Comparison of ENCODE assay signal across 31 mouse cellular contexts in the genomic region with DNA sequence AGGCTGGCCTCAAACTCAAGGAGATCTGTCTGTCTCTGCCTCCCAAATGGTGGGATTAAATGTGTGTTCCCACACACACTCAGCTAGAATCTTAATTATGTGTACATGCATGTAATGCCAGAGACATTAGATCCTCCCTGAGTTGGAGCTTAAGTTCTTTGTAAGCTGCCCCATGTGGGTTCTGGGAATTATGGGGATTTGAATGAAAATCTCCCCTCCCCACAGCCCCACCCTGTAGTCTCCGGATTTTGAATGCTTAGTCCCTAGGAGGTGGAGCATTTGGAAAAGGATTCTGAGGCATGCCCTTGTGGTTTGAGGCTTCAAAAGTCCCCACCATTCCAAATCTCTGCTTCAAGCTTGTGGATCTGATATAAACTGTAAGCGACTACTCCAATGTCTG. TPM values are rescaled to one million over a fixed set of nuclear protein-coding genes. Genes with fewer than 3 reads are reported as not detected.
DNase-seq lines count a peak whose midpoint lies in the region; ATAC-seq and TF ChIP-seq lines count a peak whose summit lies in the region.
"Had no signal": no experiment of that assay in that cellular context is flagged by ENCODE, and none has a peak within 500 bp of the region (broad histone marks: within the 10 kb centered on the region; RNA-seq: fewer than 3 reads in every experiment).

No protein-coding gene starts in this region.

- no peak for DNase-seq in embryonic facial prominence, embryonic 10.5 days (ENCODE audit: low spot score)
- DNase-seq in ES-E14 (ENCODE audit: low read depth, low spot score) (peak; percentile 29), ZHBTc4 (ENCODE audit: low read depth, low spot score) (peak; percentile 49)
- no peak for DNase-seq in right cerebral cortex, postnatal 4 days
- no peak for DNase-seq in frontal cortex, postnatal 10 days (ENCODE audit: low spot score in 2 of 2)
- no peak for DNase-seq in kidney, postnatal 4 days
- DNase-seq: adrenal gland, postnatal 10 days; adrenal gland, postnatal 36 days; cerebellum, adult 18-20 months; cerebellum, adult 9-10 months; cerebellum, postnatal 14 days; forebrain, postnatal 0 days; gastrocnemius, postnatal 25 days had no signal

- H3K4me1 ChIP-seq in embryonic facial prominence, embryonic 15.5 days, result no peaks in the 10 kb centered on the region
- no peaks in the 10 kb centered on the region for H3K4me1 ChIP-seq in embryonic facial prominence, embryonic 10.5 days
- H3K4me1 ChIP-seq in E14TG2a.4 (replicated peaks; ENCODE audit: low read depth, low read length) (peaks cover 91% of the 10 kb centered on the region), ES-E14 (ENCODE audit: control insufficient read depth in 2 of 2, insufficient read depth in 2 of 2, low read length in 2 of 2, poor library complexity in 1 of 2) (peaks cover 0 to 4% of the 10 kb centered on the region in 2 experiments; a peak in 1 of 4 replicates)
- H3K4me1 ChIP-seq: hindbrain, embryonic 12.5 days; hindbrain, embryonic 15.5 days had no signal

- H3K4me2 ChIP-seq in embryonic facial prominence, embryonic 15.5 days (replicated peaks), result no peak overlapping the region
- H3K4me2 ChIP-seq: heart, embryonic 11.5 days; hindbrain, embryonic 12.5 days; hindbrain, embryonic 15.5 days had no signal

- H3K36me3 ChIP-seq in embryonic facial prominence, embryonic 15.5 days, result peaks cover 93% of the 10 kb centered on the region
- peaks cover 99% of the 10 kb centered on the region for H3K36me3 ChIP-seq in embryonic facial prominence, embryonic 10.5 days (replicated peaks)
- H3K36me3 ChIP-seq in E14TG2a.4 (ENCODE audit: insufficient read depth, low read length) (peaks cover 95% of the 10 kb centered on the region), ES-E14 (ENCODE audit: control insufficient read depth, insufficient read depth, low read length, poor library complexity, severe bottlenecking) (peaks cover 40% of the 10 kb centered on the region)

- peak; percentile 29; the same call in 1 of the 2 replicates for ATAC-seq in embryonic facial prominence, embryonic 15.5 days (ENCODE audit: insufficient number of reproducible peaks, low FRiP score, low TSS enrichment, low read depth)
- ATAC-seq: forebrain, embryonic 14.5 days; forebrain, postnatal 0 days; intestine, postnatal 0 days had no signal

- H3K27ac ChIP-seq in embryonic facial prominence, embryonic 15.5 days (replicated peaks), result no peak overlapping the region
- H3K27ac ChIP-seq in embryonic facial prominence, embryonic 10.5 days (replicated peaks), result no peak overlapping the region
- peak overlapping the region; percentile 79; the same call in 1 of the 2 replicates for H3K27ac ChIP-seq in ES-E14 (ENCODE audit: insufficient read depth, low read depth, low read length, poor library complexity, severe bottlenecking)
- H3K27ac ChIP-seq: hindbrain, embryonic 12.5 days; hindbrain, embryonic 15.5 days had no signal

- H3K9ac ChIP-seq in embryonic facial prominence, embryonic 15.5 days, result no peak overlapping the region
- no peak overlapping the region; the same call in 1 of the 2 replicates for H3K9ac ChIP-seq in ES-E14 (ENCODE audit: insufficient read depth, low read depth, low read length, poor library complexity, severe bottlenecking)
- H3K9ac ChIP-seq: forebrain, postnatal 0 days; hindbrain, embryonic 12.5 days; hindbrain, embryonic 15.5 days had no signal

- H3K27me3 ChIP-seq in embryonic facial prominence, embryonic 15.5 days, result no peaks in the 10 kb centered on the region
- no peaks in the 10 kb centered on the region for H3K27me3 ChIP-seq in embryonic facial prominence, embryonic 10.5 days (replicated peaks; ENCODE audit: low read depth, poor library complexity, severe bottlenecking)
- H3K27me3 ChIP-seq in E14TG2a.4 (ENCODE audit: insufficient read depth, low read length), result no peaks in the 10 kb centered on the region
- H3K27me3 ChIP-seq: hindbrain, embryonic 12.5 days; hindbrain, embryonic 15.5 days had no signal

- WGBS in embryonic facial prominence, embryonic 15.5 days, result 55% methylated on average over 2 of the region's 2 CpGs
- 85% methylated on average over 2 of the region's 2 CpGs for WGBS in embryonic facial prominence, embryonic 10.5 days

- H3K9me3 ChIP-seq in embryonic facial prominence, embryonic 15.5 days (replicated peaks), result no peaks in the 10 kb centered on the region
- H3K9me3 ChIP-seq in embryonic facial prominence, embryonic 10.5 days, result no peaks in the 10 kb centered on the region
- H3K9me3 ChIP-seq in E14TG2a.4 (ENCODE audit: low read length) (no peaks in the 10 kb centered on the region), ES-E14 (ENCODE audit: control insufficient read depth, insufficient read depth, low read depth, low read length) (no peaks in the 10 kb centered on the region)
- H3K9me3 ChIP-seq: G1E; hindbrain, embryonic 12.5 days; hindbrain, embryonic 15.5 days had no signal

- no peak for TF ChIP-seq CTCF in E14TG2a.4 (conservative IDR thresholded peaks at IDR 0.05; ENCODE audit: low read length)

- H3K4me3 ChIP-seq in embryonic facial prominence, embryonic 15.5 days (replicated peaks), result no peak overlapping the region
- H3K4me3 ChIP-seq in embryonic facial prominence, embryonic 10.5 days, result no peak overlapping the region
- H3K4me3 ChIP-seq in E14TG2a.4 (replicated peaks; ENCODE audit: low read length) (0 out of 2 replicates have a peak overlapping the region, but pooled peaks have one; percentile 7), ES-E14 (ENCODE audit: insufficient read depth in 1 of 2, low read depth in 1 of 2, low read length in 2 of 2, poor library complexity in 1 of 2, severe bottlenecking in 1 of 2) (no peak overlapping the region)
- H3K4me3 ChIP-seq: hindbrain, embryonic 12.5 days; hindbrain, embryonic 15.5 days had no signal

- in situ Hi-C loops in ES-E14 (cut with MboI; ENCODE audit: low sequenced_read_pairs in 2 of 2, unreplicated experiment in 2 of 2), result no loop called here

TF ChIP-seq in ES-E14, 5 proteins besides CTCF, POLR2A, EP300 and RAD21:
- TF ChIP-seq HCFC1 (IDR thresholded peaks at IDR 0.05; ENCODE audit: borderline replicate concordance, insufficient read depth, low read length) (no peak), ZNF384 (IDR thresholded peaks at IDR 0.05; ENCODE audit: low read depth, low read length) (no peak), MAFK (IDR thresholded peaks at IDR 0.05; ENCODE audit: insufficient read depth, low read depth, low read length) (no peak)

RNA-seq across cellular contexts. Expression of a gene that starts 13.9 kb away (rescaled TPM):
- polyA plus RNA-seq in embryonic facial prominence, embryonic 15.5 days (2015; fragmentation: Nextera tagmentation; extraction: Ambion mirVana), result 28.6 and 31.7 TPM in 2 replicates
- polyA plus RNA-seq in embryonic facial prominence, embryonic 10.5 days (2016; fragmentation: Nextera tagmentation; extraction: Ambion mirVana), result 47.3 and 50.9 TPM in 2 replicates
- total RNA-seq in ES-E14 (2012; rRNA removed), result 65.7 and 84.1 TPM in 2 replicates

RNA-seq across cellular contexts. Expression of a gene that starts 17.0 kb away (rescaled TPM):
- 2.5 TPM in 2 replicates for polyA plus RNA-seq in embryonic facial prominence, embryonic 15.5 days (2015; fragmentation: Nextera tagmentation; extraction: Ambion mirVana)
- polyA plus RNA-seq in embryonic facial prominence, embryonic 10.5 days (2016; fragmentation: Nextera tagmentation; extraction: Ambion mirVana), result 6.6 TPM in 1 of 2 replicates, not detected in the other
- total RNA-seq in ES-E14 (2012; rRNA removed), result 0.63 and 1.7 TPM in 2 replicates
- total RNA-seq: adrenal gland, adult 18-20 months; adrenal gland, postnatal 10 days; common myeloid progenitor, adult 5-6 weeks; forebrain, postnatal 0 days; G1E; gastrocnemius, adult 8-10 months; gastrocnemius, postnatal 25 days; heart, adult 8-10 months; heart, postnatal 25 days; hematopoietic stem cell, adult 5-6 weeks had no signal
- polyA plus RNA-seq: forebrain, embryonic 11.5 days; frontal cortex, adult 2 months; G1E; gonadal fat pad, adult 2 months; heart, embryonic 11.5 days; intestine, embryonic 14.5 days had no signal

RNA-seq across cellular contexts. Expression of a gene that starts 26.6 kb away (rescaled TPM):
- polyA plus RNA-seq in embryonic facial prominence, embryonic 15.5 days (2015; fragmentation: Nextera tagmentation; extraction: Ambion mirVana), result 450 and 466 TPM in 2 replicates
- polyA plus RNA-seq in embryonic facial prominence, embryonic 10.5 days (2016; fragmentation: Nextera tagmentation; extraction: Ambion mirVana), result 1,276 and 1,293 TPM in 2 replicates
- total RNA-seq in ES-E14 (2012; rRNA removed), result 302 and 410 TPM in 2 replicates

RNA-seq across cellular contexts. Expression of a gene that starts 26.7 kb away (rescaled TPM):
- polyA plus RNA-seq in embryonic facial prominence, embryonic 15.5 days (2015; fragmentation: Nextera tagmentation; extraction: Ambion mirVana), result 114 TPM in 2 replicates
- polyA plus RNA-seq in embryonic facial prominence, embryonic 10.5 days (2016; fragmentation: Nextera tagmentation; extraction: Ambion mirVana), result 116 and 120 TPM in 2 replicates
- total RNA-seq in ES-E14 (2012; rRNA removed), result 99.3 and 102 TPM in 2 replicates

RNA-seq across cellular contexts. Expression of a gene that starts 40.2 kb away (rescaled TPM):
- 24.3 and 24.7 TPM in 2 replicates for polyA plus RNA-seq in embryonic facial prominence, embryonic 15.5 days (2015; fragmentation: Nextera tagmentation; extraction: Ambion mirVana)
- polyA plus RNA-seq in embryonic facial prominence, embryonic 10.5 days (2016; fragmentation: Nextera tagmentation; extraction: Ambion mirVana), result 15.5 and 17.9 TPM in 2 replicates
- total RNA-seq in ES-E14 (2012; rRNA removed), result 16.2 and 17.0 TPM in 2 replicates

Comparison
In these comparisons a context has a peak if more than half of its experiments do, and no peak if none do; other contexts are left out.
1. DNase-seq: peak in ES-E14 (single experiment) and ZHBTc4 (single experiment); none in embryonic facial prominence, embryonic 10.5 days (single experiment), right cerebral cortex, postnatal 4 days (single experiment), frontal cortex, postnatal 10 days (0 of 2) and kidney, postnatal 4 days (0 of 2).